Mouse (Mus musculus): Measurements from ENCODE around the gene Ghdc. TPM values are rescaled to one million over a fixed set of nuclear protein-coding genes. Genes with fewer than 3 reads are reported as not detected.

Ghdc gene
- total RNA-seq, 2 experiments from 2014 or later, result 1.7 to 2.3 TPM

GRCm38 (mm10) chr11:100750127-100750526 is 20.6 kb downstream of the Ghdc start:
- no peak for ATAC-seq (replicated peaks; ENCODE audit: low FRiP score, poor library complexity, severe bottlenecking)

DNA sequence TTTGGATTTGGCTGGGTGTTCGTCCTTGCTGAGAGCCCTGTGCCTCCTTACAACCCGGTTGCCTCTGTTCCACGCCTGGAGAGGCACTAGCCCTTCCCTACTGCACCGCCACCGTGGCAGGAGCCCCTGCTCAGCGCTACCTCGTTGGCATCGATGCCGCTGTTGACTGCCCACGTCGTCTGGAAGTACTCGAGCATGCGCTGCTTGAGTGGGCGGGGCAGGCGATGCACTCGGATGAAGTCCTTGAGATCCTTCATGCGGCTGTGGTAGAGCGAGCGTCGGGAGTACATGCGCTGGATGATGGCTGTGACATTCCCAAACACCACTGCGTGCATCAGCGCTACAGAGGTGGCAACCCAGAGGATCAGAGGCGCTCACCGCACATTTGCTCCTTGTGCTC is 21.3 kb downstream of the Ghdc start:
- no peak for ATAC-seq (replicated peaks; ENCODE audit: low FRiP score, poor library complexity, severe bottlenecking)

DNA sequence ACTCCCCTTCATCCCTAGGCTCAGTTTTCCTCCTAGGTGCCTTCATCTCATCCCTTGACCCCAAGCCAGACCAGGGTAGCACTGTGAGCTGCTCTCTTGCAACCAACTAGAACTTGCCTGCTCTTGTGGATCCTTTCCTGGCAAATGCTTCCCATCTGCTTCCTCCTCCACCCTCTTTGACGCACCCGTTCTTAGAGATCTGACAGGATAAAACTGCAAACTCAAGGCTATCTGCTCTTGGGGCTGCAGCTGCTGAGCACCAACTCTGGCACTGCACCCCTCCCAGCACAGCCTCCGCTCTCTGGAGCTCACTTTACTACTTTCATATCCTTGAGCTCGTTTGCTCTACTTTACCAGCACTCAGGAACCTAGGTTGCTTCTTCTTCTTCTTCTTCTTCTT is 22.1 kb downstream of the Ghdc start:
- no peak for ATAC-seq (replicated peaks; ENCODE audit: low FRiP score, poor library complexity, severe bottlenecking)

DNA sequence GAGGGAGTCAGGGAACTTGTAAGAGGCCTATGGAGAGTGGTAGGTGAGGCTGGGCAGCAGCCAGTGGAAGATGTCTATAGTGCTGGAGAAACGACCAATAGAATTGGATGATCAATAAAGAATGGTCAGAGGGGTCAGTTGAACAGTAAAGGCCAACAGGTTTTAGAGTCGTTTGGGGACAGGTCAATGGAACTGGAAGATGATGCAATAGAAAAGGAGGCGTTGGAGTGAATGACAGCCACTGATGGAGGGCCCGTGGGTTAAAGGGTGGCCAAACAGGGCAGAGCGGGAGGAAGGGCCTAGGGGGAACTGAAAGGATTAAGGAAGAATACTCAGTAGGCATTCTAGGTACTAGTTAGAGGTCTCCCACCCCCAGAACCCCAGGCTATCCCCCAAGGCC is 23.6 kb downstream of the Ghdc start:
- no peak for ATAC-seq (replicated peaks; ENCODE audit: low FRiP score, poor library complexity, severe bottlenecking)

- ATAC-seq (replicated peaks; ENCODE audit: low FRiP score, poor library complexity, severe bottlenecking), result no peak
These were observed 24.2 kb downstream of the Ghdc start for GRCm38 (mm10) chr11:100746546-100746945.

GRCm38 (mm10) chr11:100745085-100745484 is 25.7 kb downstream of the Ghdc start:
- peak; percentile 59 for ATAC-seq (replicated peaks; ENCODE audit: low FRiP score, poor library complexity, severe bottlenecking)

GRCm38 (mm10) chr11:100741348-100741747 is 29.4 kb downstream of the Ghdc start:
- no peak for ATAC-seq (replicated peaks; ENCODE audit: low FRiP score, poor library complexity, severe bottlenecking)

DNA sequence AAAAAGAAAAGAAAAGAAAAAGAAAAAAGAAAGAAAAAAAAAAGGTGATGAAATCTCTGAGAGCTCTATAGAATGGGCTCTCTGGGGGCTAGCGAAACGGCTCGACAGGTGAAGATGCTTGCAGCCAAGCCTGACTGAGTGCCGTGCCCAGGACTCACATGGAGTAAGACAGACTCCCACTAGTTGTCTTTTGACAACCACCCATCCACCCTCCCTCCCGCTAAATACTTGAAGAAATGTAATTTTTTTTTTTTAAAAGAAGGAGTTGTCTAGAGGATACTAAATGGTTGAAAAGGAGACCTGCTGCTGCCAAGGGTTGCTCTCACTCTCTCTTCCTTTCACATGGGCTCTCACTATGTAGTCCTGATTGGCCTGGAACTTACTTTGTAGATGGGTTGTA is 32.0 kb downstream of the Ghdc start:
- ATAC-seq (replicated peaks; ENCODE audit: low FRiP score, poor library complexity, severe bottlenecking), result no peak

DNA sequence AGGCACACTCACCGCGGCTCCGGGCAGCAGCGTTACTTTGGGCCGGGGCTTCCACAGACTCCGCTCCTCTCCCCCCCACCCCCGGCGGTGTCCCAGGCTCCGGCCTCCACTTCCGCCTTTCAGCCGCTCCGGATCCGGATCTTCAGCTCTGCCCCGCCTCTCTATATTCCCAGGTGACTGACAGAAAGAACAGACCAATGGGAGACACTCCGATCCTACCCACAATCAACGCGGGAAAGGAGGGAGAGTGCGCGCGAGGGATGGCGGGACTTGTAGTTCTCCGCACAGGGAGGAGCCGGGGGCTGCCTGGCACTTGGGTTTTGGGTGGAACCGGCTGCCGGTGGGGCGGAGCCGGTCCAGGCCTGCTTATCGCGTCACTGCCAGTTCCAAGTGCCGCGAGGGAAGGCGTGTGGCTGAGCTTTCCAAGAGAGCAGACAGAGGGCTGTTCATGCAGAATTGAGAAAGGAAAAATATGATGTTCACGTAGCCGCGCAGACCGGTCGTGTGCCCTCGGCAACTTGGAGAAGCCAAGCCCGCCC is 32.6 kb downstream of the Ghdc start, which contains the start of gene Rab5c:
TSS of gene Rab5c (minus strand) at position 150 of the 539 bp plus-strand sequence.
- peak; percentile 89 for ATAC-seq (replicated peaks; ENCODE audit: low FRiP score, poor library complexity, severe bottlenecking)

DNA sequence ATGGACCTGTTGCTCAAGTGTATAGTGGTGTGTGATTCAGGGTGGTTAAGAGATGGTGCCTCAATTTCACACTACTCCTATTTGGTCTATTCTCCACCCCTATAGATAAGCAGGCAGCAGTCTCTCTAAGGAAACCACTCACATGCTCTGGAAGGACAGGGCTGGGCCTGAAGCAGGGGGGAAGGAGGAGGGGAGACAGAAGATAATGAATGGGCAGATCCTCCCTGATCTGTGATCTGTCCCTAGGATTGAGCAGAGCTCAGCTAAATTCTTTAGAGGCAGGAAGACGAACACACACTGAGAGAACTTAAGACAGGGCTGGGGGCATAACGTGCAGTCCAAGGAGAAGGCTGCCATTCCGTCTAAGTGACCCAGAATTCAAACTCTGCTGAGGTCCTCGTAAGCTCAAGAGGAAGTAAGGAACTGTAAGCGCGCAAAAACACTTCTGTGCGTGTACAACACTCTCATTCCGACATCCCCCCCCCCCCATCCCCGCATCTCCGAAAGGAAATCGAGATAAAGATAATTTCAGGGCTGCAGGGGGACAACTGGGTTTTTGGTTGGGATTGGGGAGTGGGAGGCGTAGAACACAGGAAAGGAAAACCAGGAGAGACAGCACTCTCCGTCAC is 33.5 kb downstream of the Ghdc start:
- peak; percentile 56 for ATAC-seq (replicated peaks; ENCODE audit: low FRiP score, poor library complexity, severe bottlenecking)

DNA sequence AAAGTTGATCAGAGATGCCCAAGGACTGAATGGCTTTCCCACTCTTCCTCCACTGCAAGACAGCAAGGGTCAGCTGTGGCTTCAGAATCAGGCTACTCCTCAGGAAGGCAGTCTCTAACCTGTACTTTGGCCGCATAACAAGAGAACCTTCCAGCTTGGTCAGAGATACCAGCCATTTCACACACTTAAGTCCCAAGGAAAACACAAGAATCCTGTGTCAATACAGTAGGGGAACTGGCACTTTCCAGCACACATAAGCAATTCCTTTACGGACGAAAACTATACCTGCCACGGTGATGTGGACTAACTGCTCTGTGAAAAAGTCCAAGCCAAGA is 34.0 kb downstream of the Ghdc start:
- ATAC-seq (replicated peaks; ENCODE audit: low FRiP score, poor library complexity, severe bottlenecking), result no peak

- ATAC-seq (replicated peaks; ENCODE audit: low FRiP score, poor library complexity, severe bottlenecking), result peak; percentile 28
These were observed 34.6 kb downstream of the Ghdc start for GRCm38 (mm10) chr11:100735954-100736745.

GRCm38 (mm10) chr11:100735134-100735865 is 35.5 kb downstream of the Ghdc start:
- ATAC-seq (replicated peaks; ENCODE audit: low FRiP score, poor library complexity, severe bottlenecking), result no peak

DNA sequence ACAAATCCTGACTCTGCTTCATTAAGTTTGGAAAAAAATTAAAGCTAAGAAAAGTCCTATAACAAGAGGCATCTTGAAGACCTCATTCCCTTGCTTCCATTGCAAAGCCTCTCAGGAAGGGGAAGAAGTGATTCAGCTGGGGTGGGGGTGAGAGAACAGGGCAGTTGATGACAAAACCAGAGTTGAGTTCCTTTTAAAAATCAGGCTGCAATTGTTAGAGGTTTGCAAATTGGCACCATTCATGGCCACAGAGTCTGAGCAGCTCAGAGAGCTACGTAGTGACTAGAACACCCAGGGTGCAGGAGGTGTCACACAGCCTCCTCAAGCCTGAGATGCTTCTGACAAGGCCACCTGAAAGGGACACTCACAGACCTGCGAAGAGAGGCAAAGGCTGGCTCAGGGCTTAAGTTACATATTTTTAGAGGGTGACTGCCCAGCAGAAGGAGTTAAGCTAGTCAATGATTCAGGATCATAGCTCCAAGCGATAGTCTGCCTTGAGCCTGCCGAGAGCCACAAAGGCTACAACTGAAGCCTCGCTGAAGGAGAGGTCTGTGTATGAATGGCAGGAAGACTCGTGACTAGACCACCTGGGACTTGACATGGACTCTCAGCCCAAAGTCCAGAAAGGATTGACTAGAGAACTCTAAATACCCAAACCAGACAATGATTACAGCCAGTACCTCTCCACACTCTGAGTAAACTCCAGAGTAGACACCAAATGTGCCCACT is 40.1 kb downstream of the Ghdc start:
- no peak for ATAC-seq (replicated peaks; ENCODE audit: low FRiP score, poor library complexity, severe bottlenecking)

DNA sequence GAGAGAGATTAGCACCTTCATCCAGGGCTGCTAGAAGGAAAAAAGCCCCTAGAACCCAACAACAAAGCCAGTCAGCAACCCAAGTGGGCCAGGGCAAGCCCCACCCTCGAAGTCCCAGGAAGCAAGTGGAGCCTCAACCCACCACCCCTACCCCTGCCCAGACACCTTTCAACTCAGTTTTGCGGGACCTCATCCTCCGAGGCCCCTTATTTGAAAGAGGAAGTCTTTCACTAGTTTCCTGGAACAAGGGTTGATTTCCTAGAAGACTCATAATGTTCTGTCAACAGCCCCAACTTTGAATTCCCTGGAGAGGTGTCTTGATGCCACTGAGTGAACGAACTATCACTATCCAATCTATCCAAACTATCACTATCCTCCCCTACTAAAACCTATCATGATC is 40.8 kb downstream of the Ghdc start:
- ATAC-seq (replicated peaks; ENCODE audit: low FRiP score, poor library complexity, severe bottlenecking), result no peak

DNA sequence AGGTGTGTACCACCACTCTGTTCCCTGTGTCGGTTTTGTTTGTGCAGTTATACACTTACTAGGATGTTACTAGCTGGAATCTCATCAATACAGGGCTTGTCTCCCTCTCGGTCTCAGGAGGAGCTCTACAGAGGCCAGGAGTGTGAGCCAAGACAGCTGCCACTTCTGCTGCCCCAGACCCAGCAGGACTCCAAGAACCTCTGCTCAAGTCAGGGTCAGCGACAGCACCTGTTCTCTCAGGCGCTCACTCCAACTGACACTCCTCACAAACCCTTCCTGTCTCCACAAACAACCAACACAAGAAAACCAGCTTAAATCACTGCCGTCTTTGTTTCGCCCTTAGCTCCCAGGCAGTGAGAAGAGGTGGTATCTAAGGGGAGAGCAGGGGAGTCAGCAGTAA is 42.2 kb downstream of the Ghdc start:
- no peak for ATAC-seq (replicated peaks; ENCODE audit: low FRiP score, poor library complexity, severe bottlenecking)

GRCm38 (mm10) chr11:100727201-100727600 is 43.6 kb downstream of the Ghdc start:
- no peak for ATAC-seq (replicated peaks; ENCODE audit: low FRiP score, poor library complexity, severe bottlenecking)

GRCm38 (mm10) chr11:100724919-100725512 is 45.7 kb downstream of the Ghdc start:
- 0 out of 2 replicates have a peak, but pooled peaks have one; percentile 16 for ATAC-seq (replicated peaks; ENCODE audit: low FRiP score, poor library complexity, severe bottlenecking)

GRCm38 (mm10) chr11:100722493-100723028 is 48.2 kb downstream of the Ghdc start:
- ATAC-seq (replicated peaks; ENCODE audit: low FRiP score, poor library complexity, severe bottlenecking), result 0 out of 2 replicates have a peak, but pooled peaks have one; percentile 1

All from erythroblast, adult 5-6 weeks (primary cell).